Mouse (Mus musculus) heart, adult 9 months (tissue): ENCODE measurements around the gene Casp2.

Experiments used
- DNase-seq, 2 experiments: peaks; one replicate each; pipeline ENCODE4 v3.0.0; 2022; ENCODE audit warnings: low spot score in 2 of 2

Casp2 gene

DNA sequence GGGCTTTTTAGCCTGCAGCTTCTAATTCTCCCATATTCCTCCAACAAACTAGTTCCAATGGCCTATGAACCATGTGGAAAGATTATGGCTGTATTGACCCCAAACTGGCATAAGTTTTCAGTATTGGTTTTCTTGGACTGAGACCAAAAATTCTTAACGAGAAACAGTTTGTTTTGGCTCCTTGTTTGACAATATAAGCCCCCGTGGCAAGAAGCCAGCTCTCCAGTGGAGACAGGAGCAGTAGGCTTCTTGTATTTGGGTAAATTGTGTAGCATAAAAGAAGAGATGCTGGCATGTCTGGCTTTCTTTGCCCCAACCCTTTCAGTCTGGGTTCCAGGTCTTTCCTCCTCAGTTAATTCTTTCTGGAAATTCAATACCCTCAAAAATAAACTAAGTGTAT, 11.4 kb downstream of the Casp2 start:
- no peak for DNase-seq

DNA sequence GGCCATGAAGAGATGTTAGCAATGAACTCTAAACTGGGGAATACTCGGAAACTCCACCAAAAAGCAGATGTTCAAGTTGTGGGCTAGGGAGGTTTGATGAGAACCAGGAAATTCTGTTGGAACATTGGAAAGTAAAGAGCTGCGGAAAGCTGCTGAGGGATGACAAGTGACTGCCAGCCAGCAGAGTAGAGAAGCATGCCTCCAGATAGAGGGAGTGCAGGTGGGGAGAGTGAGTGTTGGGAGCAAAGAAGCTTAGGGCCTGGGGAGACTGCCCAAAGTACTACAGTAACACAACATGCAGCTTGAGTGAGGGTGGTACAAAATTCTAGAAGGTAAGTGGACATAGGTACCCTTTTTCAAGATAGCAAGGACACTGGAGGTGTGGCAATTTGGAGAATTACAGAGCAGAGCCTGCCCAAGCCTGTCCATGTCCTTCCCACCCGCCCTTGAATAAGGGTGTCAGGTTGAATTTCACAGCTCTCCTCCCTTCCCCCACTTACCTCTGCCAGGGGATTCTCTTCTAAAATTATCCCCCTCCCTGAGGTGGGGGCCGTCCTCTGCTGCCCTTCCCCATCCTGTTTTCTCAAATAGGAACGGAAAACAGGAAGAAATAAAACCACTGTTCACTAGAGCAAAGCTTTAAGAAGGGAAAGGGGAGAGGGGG, 18.2 kb downstream of the Casp2 start:
- peak; percentile 14 to 36 for DNase-seq

DNA sequence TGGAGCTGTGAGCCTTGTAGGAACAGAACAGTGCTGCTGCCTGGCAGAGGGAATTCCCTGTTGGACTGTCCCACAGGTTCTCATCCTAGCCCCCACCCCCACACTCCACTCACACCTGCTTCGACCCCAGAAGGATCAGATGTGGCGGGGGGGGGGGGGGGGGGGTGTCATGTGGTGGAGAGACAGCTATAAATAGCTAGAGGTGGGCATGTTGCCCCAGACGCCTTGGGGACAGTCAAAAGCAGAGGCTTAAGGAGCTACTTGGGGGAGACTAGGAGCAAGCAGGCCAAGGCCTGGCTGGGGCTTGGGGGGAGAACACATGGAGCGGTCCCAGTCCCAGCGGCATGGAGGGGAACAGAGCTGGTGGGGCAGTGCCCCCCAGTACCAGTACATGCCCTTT, 21.7 kb downstream of the Casp2 start, which contains the start of gene Clcn1:
Gene Clcn1 (plus strand): TSS at position 238 of the 400 bp plus-strand sequence.
- DNase-seq, result no peak

DNA sequence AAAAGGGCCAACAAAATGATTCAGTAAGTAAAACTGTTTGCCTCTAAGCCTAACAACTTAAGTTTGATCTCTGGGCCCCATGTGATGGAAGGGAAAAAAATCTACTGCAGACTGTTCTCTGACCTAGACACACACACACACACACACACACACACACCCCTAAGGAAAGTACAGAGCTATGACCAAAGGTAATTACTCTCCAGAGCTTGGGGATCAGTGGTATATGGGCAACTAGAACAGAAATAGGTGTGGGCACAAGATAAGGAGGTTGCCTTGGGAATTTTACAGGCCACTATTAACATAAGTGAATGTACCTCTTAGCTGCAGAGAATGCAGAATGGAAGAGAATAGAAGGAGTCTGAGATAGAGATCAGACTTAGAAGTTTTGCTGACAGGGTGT, 22.8 kb downstream of the Casp2 start:
- no peak for DNase-seq

DNA sequence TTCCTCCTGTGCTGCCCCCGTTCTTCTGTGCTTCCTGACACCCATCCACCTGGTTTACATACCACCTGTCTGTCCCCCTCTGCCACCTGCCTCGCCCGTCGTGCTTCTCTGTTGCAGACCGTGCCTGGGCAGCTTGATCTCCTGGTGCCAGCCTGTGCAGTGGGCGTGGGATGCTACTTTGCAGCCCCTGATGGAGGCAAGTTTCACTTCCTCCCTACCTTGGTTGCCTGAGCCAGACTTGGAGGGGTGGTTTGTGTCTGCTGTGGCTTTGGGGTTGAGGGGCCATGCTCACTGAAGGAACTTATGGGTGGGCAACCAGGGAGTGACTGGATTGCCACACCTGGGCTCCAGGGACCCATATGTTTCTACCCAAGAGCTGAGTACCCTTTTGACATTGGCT, 28.5 kb downstream of the Casp2 start:
- DNase-seq, result no peak

DNA sequence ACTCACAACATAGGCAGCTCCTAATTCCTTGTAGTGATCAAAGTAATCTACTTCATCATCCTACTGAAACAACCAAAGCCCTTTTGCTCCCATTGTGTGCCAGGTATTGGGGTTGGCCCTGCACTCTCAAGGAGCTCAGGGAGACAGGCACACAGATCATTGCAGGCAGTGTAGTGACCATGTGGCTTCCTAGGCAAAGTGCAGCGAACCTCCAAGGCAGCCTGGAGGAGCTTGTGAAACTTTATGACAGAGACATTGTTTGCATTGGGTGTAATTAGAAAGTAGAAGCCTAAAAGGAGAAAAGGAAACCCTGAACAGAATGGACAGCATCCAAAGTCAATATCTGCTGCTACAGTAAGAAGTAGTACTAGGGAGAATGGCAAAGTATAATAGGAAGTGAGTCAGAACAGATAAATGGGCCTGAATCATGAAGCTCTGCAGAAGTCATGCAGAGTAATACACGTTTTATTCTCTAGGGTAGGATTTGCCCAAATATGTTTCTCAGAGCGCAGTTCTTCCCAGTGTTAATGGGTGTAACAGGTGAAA, 30.8 kb downstream of the Casp2 start:
- peak in 1 of 2 experiments; percentile 18 for DNase-seq

DNA sequence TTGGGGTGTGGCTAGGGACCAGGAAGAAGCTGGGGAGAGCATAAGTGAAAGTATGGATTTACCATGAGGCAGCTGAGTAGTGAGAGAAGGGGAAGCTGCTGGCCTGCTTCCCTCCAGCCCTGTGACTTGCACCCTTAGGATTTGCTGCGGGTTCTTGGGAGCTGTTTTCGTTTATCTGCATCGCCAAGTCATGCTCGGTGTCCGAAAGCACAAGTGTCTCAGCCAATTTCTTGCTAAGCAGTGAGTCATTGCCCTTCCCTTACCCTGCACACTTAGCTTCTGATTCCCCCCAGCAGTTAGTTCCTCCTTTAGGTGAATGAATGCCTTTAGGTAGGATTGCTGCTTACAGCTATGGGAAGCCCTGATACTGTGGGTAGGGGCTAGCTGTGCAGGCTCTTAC, 34.6 kb downstream of the Casp2 start:
- DNase-seq, result no peak

DNA sequence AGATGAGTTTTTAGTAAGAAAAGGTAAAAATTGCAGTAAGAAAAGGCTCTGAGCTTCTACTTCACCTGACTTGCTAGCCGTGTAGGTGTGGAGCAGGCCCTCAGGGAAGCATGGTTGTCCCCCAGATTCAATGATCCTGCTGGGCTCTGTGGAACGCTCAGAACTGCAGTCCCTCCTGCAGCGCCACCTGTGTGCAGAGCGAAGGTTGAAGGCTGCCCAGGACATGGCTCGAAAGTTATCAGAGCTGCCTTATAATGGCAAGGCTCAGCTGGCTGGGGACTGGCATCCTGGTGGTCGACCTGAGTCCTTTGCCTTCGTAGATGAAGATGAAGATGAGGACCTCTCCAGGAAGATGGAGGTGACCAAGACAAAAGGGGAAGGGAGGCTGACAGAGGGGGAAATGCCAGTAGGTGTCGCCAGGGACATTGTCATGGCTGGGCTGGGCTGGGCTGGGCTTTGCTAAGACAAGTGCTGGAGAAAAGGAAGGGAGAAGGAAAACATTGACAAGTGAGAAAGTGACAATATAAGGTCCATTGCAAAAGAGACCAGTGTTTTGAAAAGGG, 45.1 kb downstream of the Casp2 start:
- DNase-seq, result no peak

DNA sequence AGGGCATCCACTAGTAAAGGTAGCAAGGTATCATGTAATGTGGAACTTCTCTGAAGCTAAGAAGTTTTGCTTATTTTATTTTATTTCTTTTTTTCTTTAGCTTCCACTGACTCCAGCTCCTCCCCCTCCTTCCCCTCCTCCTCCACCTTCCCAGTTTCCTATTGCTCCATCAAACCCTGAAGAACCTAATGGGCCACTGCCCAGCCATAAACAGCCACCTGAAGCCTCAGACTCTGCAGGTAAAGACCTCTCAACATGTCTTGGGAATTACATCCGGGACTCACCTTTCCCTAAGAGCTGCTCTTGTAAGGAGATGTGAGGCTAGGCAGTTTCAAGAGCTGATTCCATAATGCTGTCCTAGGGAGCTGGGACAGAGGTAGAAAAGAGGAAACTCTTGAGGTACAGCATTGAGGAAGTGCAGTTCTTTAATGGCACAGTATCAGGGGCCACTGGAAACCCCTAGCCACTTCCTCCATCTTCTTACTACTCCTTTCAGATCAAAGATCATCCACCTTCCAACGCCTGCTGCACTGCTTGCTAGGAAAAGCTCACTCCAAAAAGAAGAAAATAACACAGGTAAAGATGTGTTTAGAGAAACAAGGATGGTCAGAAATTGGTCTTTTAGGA, 45.8 kb downstream of the Casp2 start:
- DNase-seq, result no peak

DNA sequence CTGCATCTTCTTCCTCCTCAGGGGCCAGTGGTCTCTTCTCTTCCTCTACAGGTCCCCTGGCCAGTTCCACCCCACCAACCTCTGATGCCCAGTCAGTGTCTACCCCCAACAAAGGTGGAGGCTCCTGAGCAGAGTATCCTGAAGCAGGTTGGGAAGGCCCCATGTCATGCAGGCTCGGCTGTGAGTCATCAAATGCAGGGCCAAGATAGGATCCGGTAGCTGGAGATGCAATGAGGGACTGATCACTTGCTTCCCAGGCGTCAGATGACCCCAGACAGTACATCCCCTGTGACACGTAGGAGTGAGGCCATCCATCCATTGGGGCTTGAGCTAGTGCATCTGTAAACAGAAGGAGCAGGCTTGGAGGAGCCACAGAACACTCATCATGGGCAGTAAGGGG, 53.5 kb downstream of the Casp2 start:
- no peak for DNase-seq

DNA sequence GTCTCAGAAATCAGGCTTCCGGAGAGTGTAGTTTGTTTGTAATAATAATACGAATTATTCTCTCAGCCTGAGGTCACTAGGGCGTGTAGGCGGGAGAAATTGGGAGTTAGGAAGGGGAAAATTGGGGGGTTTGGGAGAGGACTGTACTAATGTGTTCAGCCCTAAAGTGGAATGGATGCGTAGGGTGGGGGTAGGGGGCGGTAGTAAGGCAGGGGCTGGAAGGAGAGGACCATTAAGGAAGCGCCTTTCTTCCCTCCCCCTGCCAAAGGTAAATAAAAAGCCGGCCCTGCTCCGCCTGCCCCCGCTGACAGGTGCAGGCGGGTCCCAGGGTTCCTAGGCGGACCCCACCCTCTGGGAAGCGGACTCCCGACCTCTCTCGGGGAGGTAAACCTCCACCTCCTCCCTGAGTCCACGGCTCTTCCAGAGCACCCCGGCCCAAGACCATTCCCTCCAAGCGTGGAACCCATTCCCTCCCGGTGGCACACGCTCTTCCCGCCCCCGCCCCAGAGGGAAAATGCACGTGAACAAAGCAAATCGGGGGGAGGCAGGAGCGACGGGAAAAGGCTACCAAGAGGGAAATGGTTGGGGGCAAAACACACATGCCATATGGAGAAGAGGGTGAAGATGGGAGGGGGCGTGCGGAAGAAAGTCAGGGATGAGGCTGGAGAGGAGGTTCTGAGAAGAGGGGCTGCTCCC, 58.7 kb downstream of the Casp2 start:
- no peak for DNase-seq

DNA sequence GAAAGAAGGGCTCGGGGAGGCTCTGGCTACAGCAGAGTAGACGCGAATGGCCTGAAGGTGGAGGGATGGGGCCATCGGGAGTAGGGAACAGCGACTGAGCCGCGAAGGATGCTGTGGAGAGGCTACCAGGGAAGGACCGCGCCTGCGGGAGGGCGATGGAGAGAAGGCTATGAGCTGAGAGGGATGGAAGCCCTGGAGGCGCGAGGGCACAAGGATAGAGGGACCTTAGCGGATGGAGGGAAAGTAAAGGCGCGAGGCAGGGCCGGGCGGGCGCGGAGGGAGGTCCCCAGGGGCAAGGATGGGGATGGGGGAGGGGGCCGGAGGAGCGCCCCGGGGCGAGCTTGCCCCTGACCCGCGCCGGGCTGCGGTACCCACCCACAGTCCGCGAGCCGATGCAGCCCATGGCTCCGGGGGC, 59.3 kb downstream of the Casp2 start:
- peak in 1 of 2 experiments; percentile 11 for DNase-seq

DNA sequence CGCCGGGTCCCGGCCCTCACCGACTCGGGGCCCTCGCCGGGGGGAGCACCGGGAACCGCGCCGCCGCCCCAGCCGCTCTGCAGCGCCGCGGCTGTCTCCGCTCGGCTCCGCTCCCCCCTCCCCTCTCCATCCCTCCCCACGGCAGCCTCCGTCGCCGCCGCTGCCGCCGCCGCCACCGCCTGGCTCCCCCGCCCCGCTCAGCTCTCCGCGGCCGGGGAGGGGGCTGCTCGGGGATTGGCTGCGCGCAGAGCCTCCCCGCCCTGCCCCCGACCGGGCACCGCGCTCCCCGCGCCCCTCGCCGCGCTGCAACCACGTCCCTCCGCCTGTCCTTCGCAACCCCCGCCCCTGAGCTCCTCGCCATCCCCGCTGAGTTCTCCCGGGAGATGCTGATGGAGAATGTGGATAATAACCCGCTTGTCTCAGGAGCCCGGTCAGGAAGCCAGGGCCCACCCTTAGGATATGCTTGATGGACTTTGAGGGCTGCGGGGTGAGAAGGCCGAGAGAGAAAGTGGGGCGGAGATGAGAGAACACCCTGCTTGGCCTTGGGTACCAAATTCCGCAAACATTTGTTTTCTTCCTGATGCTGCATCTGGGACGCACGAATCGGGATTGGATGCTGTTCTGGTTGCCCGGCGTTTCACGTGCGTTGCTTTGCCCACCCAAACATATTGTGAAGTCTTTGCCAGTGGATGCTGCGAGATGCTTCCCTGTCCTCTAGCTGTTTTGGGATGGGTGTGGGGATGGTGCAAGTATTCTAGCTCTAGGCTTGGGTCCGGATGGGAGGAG, 59.9 kb downstream of the Casp2 start, which contains the start of gene Fam131b:
Gene Fam131b (minus strand): TSS at position 162 of the 786 bp plus-strand sequence.
- peak; percentile 26 to 27 for DNase-seq

DNA sequence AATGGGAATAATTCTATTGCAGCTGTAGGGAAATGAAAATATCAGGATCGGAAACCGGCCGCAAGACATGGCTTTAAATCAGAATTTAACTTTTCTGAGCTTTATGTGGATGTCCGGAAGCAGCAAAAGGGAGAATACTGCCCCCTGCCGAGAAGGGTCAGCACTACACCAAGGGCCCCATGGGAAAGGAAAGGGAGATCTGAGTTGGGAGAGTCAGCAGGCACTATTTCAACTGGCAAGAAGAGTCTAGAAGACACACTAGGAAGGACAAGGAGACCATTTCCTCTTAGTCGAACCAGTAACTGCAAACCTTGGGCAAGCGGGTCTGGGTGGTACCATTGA, 60.5 kb downstream of the Casp2 start:
- peak; percentile 55 to 79 for DNase-seq

DNA sequence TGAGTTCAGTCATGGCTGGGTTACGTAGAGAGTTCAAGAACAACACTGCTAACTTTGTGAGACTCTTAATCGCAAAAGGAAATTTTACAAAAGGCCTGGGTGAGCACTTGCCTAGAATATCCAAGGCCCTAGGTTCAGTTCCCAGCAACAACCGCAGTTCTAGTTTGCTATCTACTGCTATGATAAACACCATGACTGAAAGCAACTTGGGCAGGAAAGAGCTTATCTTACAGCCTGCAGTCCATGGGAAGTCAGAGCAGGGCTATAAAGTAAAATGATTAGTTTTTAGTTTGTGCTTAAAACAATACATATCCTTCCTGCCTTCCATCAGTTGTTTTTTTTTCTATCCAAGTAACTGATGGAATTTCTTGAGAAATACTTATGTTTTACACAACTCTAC, 61.7 kb downstream of the Casp2 start:
- DNase-seq, result no peak

DNA sequence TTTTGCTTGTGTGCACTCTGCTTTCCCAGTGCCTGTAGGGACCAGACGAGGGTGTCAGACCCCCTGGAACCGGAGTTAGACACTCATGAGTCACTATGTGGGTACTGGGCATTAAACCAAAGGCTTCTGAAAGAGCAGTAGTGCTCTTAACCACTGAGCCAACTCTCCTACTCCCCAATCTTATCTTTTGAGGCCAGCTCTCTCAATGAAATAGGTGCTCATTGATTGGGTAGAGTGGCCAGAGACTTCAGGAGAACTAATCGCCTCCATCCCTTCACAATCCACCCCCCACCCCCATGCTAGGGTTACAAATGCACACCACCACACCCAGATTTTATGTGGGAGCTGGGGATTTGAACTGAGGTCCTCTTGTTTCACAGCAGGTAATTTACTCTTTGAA, 64.0 kb downstream of the Casp2 start:
- no peak for DNase-seq

DNA sequence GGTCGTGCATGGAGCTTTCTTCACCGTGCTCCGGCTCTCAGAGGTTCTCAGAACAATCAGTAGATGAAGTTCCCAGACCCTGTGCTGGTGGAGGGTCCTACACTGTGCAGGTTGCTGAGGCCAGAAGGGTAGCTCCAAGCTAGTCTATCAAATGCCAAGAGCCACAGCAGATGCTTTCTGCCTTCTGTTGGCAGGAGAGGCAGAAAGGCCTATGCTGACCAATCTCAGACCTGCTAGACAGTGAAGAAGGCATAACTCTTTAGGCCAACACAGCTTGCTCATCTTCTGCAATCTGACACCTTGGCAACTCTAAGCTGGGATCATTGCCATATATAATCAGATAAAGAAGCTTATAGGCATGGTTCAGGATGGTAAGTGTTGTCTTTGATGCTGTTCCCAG, 65.4 kb downstream of the Casp2 start:
- no peak for DNase-seq

DNA sequence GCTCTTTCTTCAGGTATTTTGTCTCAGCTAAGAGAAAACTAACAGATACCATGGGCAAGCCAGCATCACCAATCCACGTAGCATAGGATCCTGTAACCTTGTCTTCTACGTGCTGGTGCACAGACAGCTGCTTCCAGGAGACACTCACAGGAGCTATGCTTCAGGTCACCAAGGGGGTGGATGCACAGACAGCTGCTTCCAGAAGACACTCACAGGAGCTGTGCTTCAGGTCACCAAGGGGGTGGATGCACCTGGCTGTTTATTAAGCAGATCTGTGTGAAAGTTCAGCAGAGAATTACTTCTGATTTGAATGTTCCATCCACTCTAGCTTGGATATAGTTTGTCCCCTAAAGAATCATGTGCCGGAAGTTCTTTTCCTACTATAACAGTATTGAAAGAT, 66.2 kb downstream of the Casp2 start:
- no peak for DNase-seq
